Mouse (Mus musculus) brain, embryonic 14.5 days (tissue): ENCODE results near the gene 1700018B08Rik. TPM values are rescaled to one million over a fixed set of nuclear protein-coding genes. Genes with fewer than 3 reads are reported as not detected.

ENCODE experiments used
- DNase-seq: peaks from one replicate; pipeline ENCODE4 v3.0.0-alpha.2; 2011; ENCODE audit warnings: low read depth
- CTCF ChIP-seq: fragments of 200-500 bp; IDR thresholded peaks from 2 replicates; pipeline ENCODE4 v1.5.1; 2012; ENCODE audit warnings: inconsistent platforms, mild to moderate bottlenecking, moderate library complexity, borderline replicate concordance; ENCODE audit not compliant: insufficient read depth, insufficient read length; ENCODE audit errors: extremely low read depth
- POLR2A ChIP-seq: fragments of 200-500 bp; IDR thresholded peaks from 2 replicates; pipeline ENCODE4 v1.6.1; 2012; ENCODE audit warnings: mild to moderate bottlenecking, inconsistent platforms, borderline replicate concordance; ENCODE audit not compliant: poor library complexity, insufficient read depth, insufficient read length, severe bottlenecking; ENCODE audit errors: extremely low read depth
- polyA plus RNA-seq: library from polyadenylated mRNA; depleted of rRNA; stranded (reverse); fragments of >200 nt; gene quantifications from 2 replicates; pipeline ENCODE4 v1.2.3, GENCODE M21; 2012

Gene 1700018B08Rik
- polyA plus RNA-seq, 1 experiment, result not detected

GRCm38 (mm10) chr8:121578676-121579451 lies 34.7 kb upstream of the 1700018B08Rik start, which contains the start of gene Fbxo31:
TSS of gene Fbxo31 (minus strand) at chr8:121578806.
- peak; percentile 95 for TF ChIP-seq POLR2A
- no peak for TF ChIP-seq CTCF

GRCm38 (mm10) chr8:121577751-121578675 lies 33.9 kb upstream of the 1700018B08Rik start:
- no peak for TF ChIP-seq POLR2A
- TF ChIP-seq CTCF, result no peak
- peak; percentile 67 for DNase-seq

More at GRCm38 (mm10) chr8:121578676-121579451, 34.7 kb upstream of the 1700018B08Rik start, which contains the start of gene Fbxo31:
- DNase-seq, result peak; percentile 97

DNA sequence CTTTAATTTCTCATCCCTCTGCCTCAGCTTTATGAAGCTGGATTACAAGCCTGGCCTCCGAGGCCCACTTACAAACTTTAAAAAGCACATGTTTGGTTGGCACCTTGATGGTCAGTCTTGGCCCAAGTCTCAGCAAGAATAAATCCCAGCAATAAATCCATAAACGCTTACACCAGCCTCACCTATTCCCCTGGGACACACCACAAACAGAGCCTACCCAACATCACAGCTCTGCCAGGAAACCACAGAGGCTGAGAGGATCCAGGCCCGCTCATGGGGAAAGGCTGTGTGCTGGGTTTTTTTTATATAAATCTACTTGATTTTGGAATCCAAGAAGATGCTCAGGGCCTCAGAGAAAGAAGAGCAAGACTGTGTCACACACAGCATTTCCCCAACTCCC lies 31.5 kb upstream of the 1700018B08Rik start:
- DNase-seq, result no peak
- no peak for TF ChIP-seq CTCF
- TF ChIP-seq POLR2A, result no peak

DNA sequence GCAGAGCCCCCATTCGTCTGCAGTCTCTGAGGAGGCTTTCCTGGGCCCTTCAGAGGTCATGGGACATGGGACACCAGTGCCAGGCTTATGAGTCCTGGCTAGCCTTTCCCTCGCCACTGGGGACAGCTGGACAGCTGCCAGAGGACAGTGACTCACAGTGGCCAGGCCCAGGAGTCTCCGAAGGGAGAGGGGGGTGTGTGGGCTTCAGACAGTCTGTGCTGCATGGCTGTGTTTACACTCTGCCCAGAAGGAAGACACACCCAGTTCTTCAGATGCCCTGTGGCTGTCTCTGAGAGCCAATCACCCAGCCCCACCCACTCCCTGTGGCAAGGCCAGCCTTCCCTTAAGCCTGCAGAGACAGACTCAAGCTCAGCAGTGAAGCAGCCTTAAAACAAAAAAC lies 29.2 kb upstream of the 1700018B08Rik start:
- TF ChIP-seq POLR2A, result no peak
- no peak for TF ChIP-seq CTCF
- DNase-seq, result no peak

- no peak for DNase-seq
- TF ChIP-seq CTCF, result no peak
- no peak for TF ChIP-seq POLR2A
Measured at GRCm38 (mm10) chr8:121572121-121572520, 28.0 kb upstream of the 1700018B08Rik start.

GRCm38 (mm10) chr8:121570801-121571200 lies 26.7 kb upstream of the 1700018B08Rik start:
- no peak for TF ChIP-seq CTCF
- TF ChIP-seq POLR2A, result no peak
- DNase-seq, result no peak

DNA sequence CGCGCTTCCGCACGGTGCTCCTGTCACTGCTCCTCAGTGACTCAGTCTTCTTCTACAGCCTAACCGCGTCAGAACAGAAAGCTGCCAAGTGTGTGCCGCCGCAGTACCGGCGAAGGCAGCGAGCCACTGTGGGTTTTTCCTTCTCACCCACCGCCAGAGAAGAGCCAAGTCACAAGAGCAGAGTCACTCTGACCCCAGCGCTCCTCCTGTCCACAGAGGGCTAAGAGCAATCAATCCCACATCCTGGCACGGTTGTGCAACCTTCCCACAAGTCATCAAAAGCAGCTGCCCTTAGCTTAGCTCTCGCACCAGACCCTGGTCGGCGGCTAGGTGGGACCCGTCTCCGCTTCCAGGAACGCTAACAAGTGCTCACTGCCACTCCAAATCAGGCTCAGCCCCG lies 26.2 kb upstream of the 1700018B08Rik start:
- no peak for TF ChIP-seq CTCF
- no peak for TF ChIP-seq POLR2A
- DNase-seq, result no peak

GRCm38 (mm10) chr8:121568321-121568720 lies 24.2 kb upstream of the 1700018B08Rik start:
- TF ChIP-seq POLR2A, result no peak
- TF ChIP-seq CTCF, result no peak
- no peak for DNase-seq

DNA sequence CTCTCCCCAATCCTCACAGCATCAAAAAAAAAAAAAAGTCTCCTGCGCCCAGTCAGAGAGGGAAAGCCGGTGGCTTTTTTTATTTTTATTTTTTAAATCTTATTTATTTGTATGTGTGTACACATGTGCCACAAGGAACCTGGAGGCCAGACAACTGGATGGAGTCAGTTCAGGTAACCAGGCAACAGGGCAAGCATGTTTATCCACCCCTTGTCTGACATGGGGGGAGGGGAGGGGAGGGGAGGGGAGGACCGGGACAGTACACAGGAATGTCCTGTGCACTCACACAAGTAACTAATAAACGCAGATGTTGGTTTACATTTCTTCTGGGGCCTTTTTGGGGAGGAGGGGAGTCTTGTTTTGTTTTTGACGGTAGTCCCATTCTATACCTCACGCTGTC lies 19.6 kb upstream of the 1700018B08Rik start:
- TF ChIP-seq POLR2A, result no peak
- TF ChIP-seq CTCF, result no peak

GRCm38 (mm10) chr8:121562941-121563351 lies 18.8 kb upstream of the 1700018B08Rik start:
- DNase-seq, result no peak
- TF ChIP-seq CTCF (no peak), POLR2A (no peak)

More for the DNA sequence above, 19.6 kb upstream of the 1700018B08Rik start:
- no peak for DNase-seq

- no peak for DNase-seq
- TF ChIP-seq POLR2A (no peak), CTCF (no peak)
Measured at GRCm38 (mm10) chr8:121561636-121562345, 17.7 kb upstream of the 1700018B08Rik start.
